Mouse (Mus musculus): ENCODE data around the gene Aste1. TPM values are rescaled to one million over a fixed set of nuclear protein-coding genes. Genes with fewer than 3 reads are reported as not detected.

Aste1 gene
- total RNA-seq, 1 experiment from 2014 or later, result 22.6 TPM

Other genes starting within 250 kb of the Aste1 start
- gene Nek11, start 132 bp downstream of the Aste1 start, total RNA-seq (2017), result 0.23 TPM in 1 of 2 replicates, not detected in the other
- gene Atp2c1, start 131.9 kb downstream of the Aste1 start, total RNA-seq (2017), result 171 and 186 TPM in 2 replicates
- 40.0 and 46.2 TPM in 2 replicates for gene Pik3r4, start 247.6 kb downstream of the Aste1 start, total RNA-seq (2017)